Mouse (Mus musculus) heart, embryonic 11.5 days (tissue): ENCODE data around the gene Gramd4. TPM values are rescaled to one million over a fixed set of nuclear protein-coding genes. Genes with fewer than 3 reads are reported as not detected.

Experiments used
- ATAC-seq: fragments of 200-750 bp; cut with Nextera tagmentation; replicated peaks from 2 replicates; pipeline ENCODE4 v1.8.0; 2017; ENCODE audit warnings: moderate library complexity; ENCODE audit not compliant: insufficient number of reproducible peaks, low FRiP score, low TSS enrichment
- H3K27ac ChIP-seq: fragments of 300-500 bp; sonication (generic); 2 replicates; pipeline ENCODE4 v1.5.1; 2014; ENCODE audit warnings: mild to moderate bottlenecking, low read depth, low read length
- H3K27me3 ChIP-seq: fragments of 300-500 bp; sonication (generic); 2 replicates; pipeline ENCODE4 v1.6.1; 2014; ENCODE audit warnings: mild to moderate bottlenecking, low read length, mixed read lengths; ENCODE audit not compliant: control insufficient read depth, insufficient read depth
- H3K36me3 ChIP-seq: fragments of 300-500 bp; sonication (generic); 2 replicates; pipeline ENCODE4 v1.6.1; 2014; ENCODE audit warnings: mild to moderate bottlenecking, low read length, moderate library complexity, mixed read lengths; ENCODE audit not compliant: control insufficient read depth, insufficient read depth
- H3K4me1 ChIP-seq: fragments of 300-500 bp; sonication (generic); 2 replicates; pipeline ENCODE4 v1.6.1; 2014; ENCODE audit warnings: low read length; ENCODE audit not compliant: control insufficient read depth, insufficient read depth
- H3K4me2 ChIP-seq: fragments of 300-500 bp; sonication (generic); 2 replicates; pipeline ENCODE4 v1.6.1; 2014; ENCODE audit warnings: mild to moderate bottlenecking, moderate library complexity
- H3K4me3 ChIP-seq: fragments of 300-500 bp; sonication (generic); 2 replicates; pipeline ENCODE4 v1.5.1; 2014; ENCODE audit warnings: low read depth, low read length
- H3K9ac ChIP-seq: fragments of 300-500 bp; sonication (generic); 2 replicates; pipeline ENCODE4 v1.6.1; 2014; ENCODE audit warnings: mild to moderate bottlenecking, low read depth, low read length, moderate library complexity
- H3K9me3 ChIP-seq: fragments of 300-500 bp; sonication (generic); replicated peaks from 2 replicates; pipeline ENCODE4 v1.6.1; 2016; ENCODE audit warnings: low read length; ENCODE audit not compliant: control insufficient read depth
- WGBS: fragments of 180-500 bp; shearing (Covaris S2); extraction: QIAGEN DNeasy Blood & Tissue Kit; methylation state at CpG from one replicate; pipeline ENCODE4 v1.1.7; 2014; ENCODE audit not compliant: insufficient replicate concordance; 5-methylcytosine and 5-hydroxymethylcytosine counted together
- polyA plus RNA-seq: library from polyadenylated mRNA; unstranded; fragments of >200 nt; fragmentation: Nextera tagmentation; extraction: Ambion mirVana; gene quantifications from 2 replicates; pipeline ENCODE4 v1.2.1, GENCODE M21; 2014

Gene Gramd4
- polyA plus RNA-seq, 1 experiment from 2014 or later = 4.9 TPM

- H3K4me1 ChIP-seq = peaks cover 79% of the 10 kb centered on the region
- H3K27me3 ChIP-seq = no peaks in the 10 kb centered on the region
- no peak overlapping the region for H3K4me3 ChIP-seq
- peak overlapping the region; percentile 89 for H3K27ac ChIP-seq
- peak overlapping the region; percentile 46 for H3K9ac ChIP-seq
- 63% methylated on average over 8 of the region's 8 CpGs for WGBS
- ATAC-seq = no peak
- peak overlapping the region; percentile 31; the same call in 1 of the 2 replicates for H3K4me2 ChIP-seq
- H3K9me3 ChIP-seq = no peaks in the 10 kb centered on the region
- H3K36me3 ChIP-seq = no peaks in the 10 kb centered on the region
Measured at GRCm38 (mm10) chr15:86086291-86086706, 28.8 kb downstream of the Gramd4 start.

- H3K27me3 ChIP-seq = no peaks in the 10 kb centered on the region
- no peaks in the 10 kb centered on the region for H3K9me3 ChIP-seq
- ATAC-seq = no peak
- H3K27ac ChIP-seq = no peak overlapping the region
- H3K4me1 ChIP-seq = peaks cover 65% of the 10 kb centered on the region
- 78% methylated on average over 14 of the region's 14 CpGs for WGBS
- H3K36me3 ChIP-seq = no peaks in the 10 kb centered on the region
- no peak overlapping the region for H3K4me3 ChIP-seq
- H3K9ac ChIP-seq = no peak overlapping the region
- H3K4me2 ChIP-seq = no peak overlapping the region
Measured at GRCm38 (mm10) chr15:86087591-86088149, 30.2 kb downstream of the Gramd4 start.

GRCm38 (mm10) chr15:86088266-86088790 is 30.8 kb downstream of the Gramd4 start:
- H3K36me3 ChIP-seq = no peaks in the 10 kb centered on the region
- H3K9ac ChIP-seq = no peak overlapping the region
- no peaks in the 10 kb centered on the region for H3K9me3 ChIP-seq
- ATAC-seq = no peak
- H3K4me3 ChIP-seq = no peak overlapping the region
- no peak overlapping the region for H3K4me2 ChIP-seq
- H3K27me3 ChIP-seq = no peaks in the 10 kb centered on the region
- H3K27ac ChIP-seq = no peak overlapping the region
- 87% methylated on average over 11 of the region's 11 CpGs for WGBS
- peaks cover 59% of the 10 kb centered on the region for H3K4me1 ChIP-seq

DNA sequence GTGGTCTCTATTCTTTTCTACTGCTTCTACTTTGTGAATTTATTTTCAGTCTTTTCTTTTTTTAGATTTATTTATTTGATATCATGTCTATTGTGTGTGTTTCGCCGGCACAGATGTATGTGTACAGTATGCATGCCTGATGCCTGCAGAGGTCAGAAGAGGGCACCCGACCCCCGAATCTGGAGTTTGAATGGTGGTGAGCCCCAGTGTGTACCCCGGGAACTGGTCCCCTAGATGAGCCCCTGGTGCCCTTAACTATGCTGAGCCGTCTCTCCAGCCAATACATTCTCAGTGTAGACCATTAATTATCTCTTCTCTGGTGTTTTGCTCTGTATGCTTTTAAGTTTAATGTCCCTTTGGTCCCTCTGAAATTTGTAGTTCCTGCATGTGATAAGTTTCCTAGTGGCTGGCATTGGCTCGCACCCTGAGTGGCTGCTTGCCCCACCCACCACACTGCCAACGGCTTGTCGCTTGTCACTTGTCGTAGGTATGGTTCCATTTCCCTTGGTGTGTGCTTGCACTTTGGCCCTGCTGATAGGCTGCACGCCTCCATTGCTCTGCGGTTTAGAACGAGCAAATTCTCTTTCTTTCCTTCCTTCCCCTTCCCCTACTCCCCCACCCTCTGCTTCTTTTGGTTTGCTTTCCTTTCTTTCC is 31.7 kb downstream of the Gramd4 start:
- H3K4me1 ChIP-seq = peaks cover 50% of the 10 kb centered on the region
- no peak overlapping the region for H3K9ac ChIP-seq
- H3K9me3 ChIP-seq = no peaks in the 10 kb centered on the region
- H3K27me3 ChIP-seq = no peaks in the 10 kb centered on the region
- H3K27ac ChIP-seq = peak overlapping the region; percentile 60
- H3K4me3 ChIP-seq = no peak overlapping the region
- H3K36me3 ChIP-seq = no peaks in the 10 kb centered on the region
- H3K4me2 ChIP-seq = no peak overlapping the region
- 55% methylated on average over 13 of the region's 13 CpGs for WGBS
- no peak for ATAC-seq

GRCm38 (mm10) chr15:86089991-86090529 is 32.6 kb downstream of the Gramd4 start:
- no peak for ATAC-seq
- Histone ChIP-seq H3K9ac (no peak overlapping the region), H3K9me3 (no peaks in the 10 kb centered on the region), H3K27me3 (no peaks in the 10 kb centered on the region), H3K4me3 (no peak overlapping the region), H3K4me1 (peaks cover 45% of the 10 kb centered on the region), H3K4me2 (no peak overlapping the region), H3K36me3 (no peaks in the 10 kb centered on the region), H3K27ac (peak overlapping the region; percentile 60)
- whole genome bisulfite sequencing = 42% methylated on average over 11 of the region's 11 CpGs

DNA sequence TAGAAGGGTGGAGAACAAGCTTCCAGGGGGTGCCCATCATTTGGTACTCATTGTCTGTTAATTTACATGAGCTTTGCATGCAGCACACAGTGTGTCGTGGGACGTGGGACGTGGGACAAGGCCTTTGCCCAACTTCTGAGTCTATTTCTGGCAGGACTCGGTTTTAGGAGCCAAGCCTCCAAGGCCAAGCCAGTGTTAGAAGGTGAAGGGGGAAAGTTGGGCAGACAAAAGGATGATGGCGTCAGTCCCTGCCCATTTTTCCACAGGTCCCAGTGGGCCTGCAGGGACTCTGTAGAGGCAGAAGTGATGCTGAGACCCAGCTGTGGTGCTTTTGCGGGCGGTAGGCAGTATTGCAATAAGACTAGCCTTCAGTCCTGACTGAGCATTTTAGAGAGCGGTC is 33.1 kb downstream of the Gramd4 start:
- H3K4me2 ChIP-seq = no peak overlapping the region
- 87% methylated on average over 8 of the region's 8 CpGs for WGBS
- H3K4me1 ChIP-seq = peaks cover 40% of the 10 kb centered on the region

GRCm38 (mm10) chr15:86091201-86091997 is 33.9 kb downstream of the Gramd4 start:
- Histone ChIP-seq H3K9me3 (no peaks in the 10 kb centered on the region), H3K4me3 (no peak overlapping the region), H3K27ac (no peak overlapping the region), H3K36me3 (no peaks in the 10 kb centered on the region), H3K9ac (no peak overlapping the region), H3K4me2 (no peak overlapping the region), H3K4me1 (peaks cover 32% of the 10 kb centered on the region), H3K27me3 (no peaks in the 10 kb centered on the region)
- no peak for ATAC-seq
- 91% methylated on average over 23 of the region's 23 CpGs for WGBS

More for the DNA sequence above, 33.1 kb downstream of the Gramd4 start:
- Histone ChIP-seq H3K36me3 (no peaks in the 10 kb centered on the region), H3K9me3 (no peaks in the 10 kb centered on the region), H3K27ac (peak overlapping the region; percentile 60), H3K9ac (no peak overlapping the region), H3K4me3 (no peak overlapping the region), H3K27me3 (no peaks in the 10 kb centered on the region)
- ATAC-seq = no peak

DNA sequence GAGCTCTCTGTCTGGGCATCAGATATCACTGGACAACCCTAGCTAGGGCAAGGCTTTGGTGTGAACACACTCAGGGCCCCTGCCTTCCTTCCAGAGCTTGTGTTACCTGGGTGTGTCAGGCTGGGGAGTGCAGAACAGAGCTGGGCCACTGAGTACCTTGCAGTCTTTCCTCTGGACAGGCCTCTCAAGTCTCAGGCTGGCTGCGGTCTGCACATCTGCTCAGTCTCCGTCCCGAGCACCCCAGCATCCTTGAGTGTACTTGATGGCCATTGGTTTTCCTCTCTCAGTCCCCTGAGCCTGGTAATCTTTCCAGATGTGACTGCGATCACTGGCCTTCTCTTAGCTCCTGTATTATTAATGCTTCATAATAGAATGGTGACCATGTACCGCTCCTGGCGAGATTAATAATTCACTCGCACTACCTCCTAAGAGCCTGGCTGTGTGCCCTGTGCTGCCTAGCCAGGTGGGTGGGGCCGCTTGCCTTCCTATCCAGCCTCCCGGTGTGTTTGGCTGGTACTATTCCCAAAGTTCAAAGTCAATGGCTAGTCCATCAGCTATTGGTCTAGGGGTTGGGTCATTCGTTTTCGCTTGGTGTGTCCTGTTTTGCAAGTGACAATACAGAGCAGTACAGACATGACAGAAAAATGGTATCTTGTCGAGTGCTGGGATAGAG is 34.6 kb downstream of the Gramd4 start:
- Histone ChIP-seq H3K4me3 (no peak overlapping the region), H3K27me3 (no peaks in the 10 kb centered on the region), H3K36me3 (no peaks in the 10 kb centered on the region), H3K4me2 (no peak overlapping the region), H3K27ac (no peak overlapping the region), H3K4me1 (peaks cover 26% of the 10 kb centered on the region), H3K9ac (no peak overlapping the region), H3K9me3 (no peaks in the 10 kb centered on the region)
- 86% methylated on average over 12 of the region's 12 CpGs for WGBS
- ATAC-seq = no peak
